Mouse (Mus musculus): ENCODE measurements at regions not wholly inside any gene's neighbourhood (a gene's known extent, or its start where the extent isn't known, plus 50 kb on each side); places are given as distances from the start of the nearest gene placed in this dataset.

- H3ac ChIP-seq (ENCODE audit: control insufficient read depth, insufficient read length) = no peak overlapping the region
- TF ChIP-seq TCF12 (IDR thresholded peaks at IDR 0.05; ENCODE audit: insufficient read depth, poor library complexity, severe bottlenecking) (no peak), REST (IDR thresholded peaks at IDR 0.05; ENCODE audit: insufficient read depth, insufficient read length) (no peak), MAX (IDR thresholded peaks at IDR 0.05; ENCODE audit: low read depth) (no peak), MYOD1 (IDR thresholded peaks at IDR 0.05; ENCODE audit: control insufficient read depth in 1 of 3, insufficient read length in 2 of 3, low read depth in 2 of 3) (no peak), POLR2A (IDR thresholded peaks at IDR 0.05; ENCODE audit: insufficient read length, low read depth) (no peak), USF1 (IDR thresholded peaks at IDR 0.05; ENCODE audit: low read depth) (no peak), TCF3 (IDR thresholded peaks at IDR 0.05; ENCODE audit: insufficient read length, low read depth) (no peak)
- no peak overlapping the region for H3K4me2 ChIP-seq (ENCODE audit: low read depth)
- no peaks in the 10 kb centered on the region for H3K27me3 ChIP-seq (ENCODE audit: control insufficient read depth, insufficient read depth, insufficient read length)
- no peaks in the 10 kb centered on the region for H3K79me2 ChIP-seq (ENCODE audit: control insufficient read depth, insufficient read depth)
- H3K4me3 ChIP-seq = no peak overlapping the region
- no peaks in the 10 kb centered on the region for H3K36me3 ChIP-seq (ENCODE audit: control insufficient read depth, insufficient read depth)
Observed at GRCm38 (mm10) chr17:80831686-80832085, 103.4 kb upstream of the Map4k3 start.

GRCm38 (mm10) chr17:80827896-80828295, 99.6 kb upstream of the Map4k3 start:
- no peak overlapping the region for H3ac ChIP-seq (ENCODE audit: control insufficient read depth, insufficient read length)
- H3K4me3 ChIP-seq = no peak overlapping the region
- no peak overlapping the region for H3K4me2 ChIP-seq (ENCODE audit: low read depth)
- no peaks in the 10 kb centered on the region for H3K79me2 ChIP-seq (ENCODE audit: control insufficient read depth, insufficient read depth)
- H3K27me3 ChIP-seq (ENCODE audit: control insufficient read depth, insufficient read depth, insufficient read length) = no peaks in the 10 kb centered on the region
- TF ChIP-seq CEBPB (IDR thresholded peaks at IDR 0.05; ENCODE audit: insufficient read depth, poor library complexity, severe bottlenecking) = no peak
- no peak for TF ChIP-seq POLR2AphosphoS2 (IDR thresholded peaks at IDR 0.05; ENCODE audit: insufficient read length, low read depth)
- no peak for TF ChIP-seq E2F4 (IDR thresholded peaks at IDR 0.05; ENCODE audit: insufficient read depth)
- TF ChIP-seq REST (IDR thresholded peaks at IDR 0.05; ENCODE audit: insufficient read depth, insufficient read length) = no peak
- no peak for TF ChIP-seq MAX (IDR thresholded peaks at IDR 0.05; ENCODE audit: low read depth)
- TF ChIP-seq MYOG (IDR thresholded peaks at IDR 0.05; ENCODE audit: control insufficient read depth in 1 of 3, insufficient read depth in 1 of 3, insufficient read length in 2 of 3, low read depth in 2 of 3) = no peak
- no peak for TF ChIP-seq POLR2A (IDR thresholded peaks at IDR 0.05; ENCODE audit: insufficient read length, low read depth)
- TF ChIP-seq TCF12 (IDR thresholded peaks at IDR 0.05; ENCODE audit: insufficient read depth, poor library complexity, severe bottlenecking) = no peak
- no peaks in the 10 kb centered on the region for H3K36me3 ChIP-seq (ENCODE audit: control insufficient read depth, insufficient read depth)

- Histone ChIP-seq H3ac (ENCODE audit: control insufficient read depth, insufficient read length) (no peak overlapping the region), H3K27me3 (ENCODE audit: control insufficient read depth, insufficient read depth, insufficient read length) (no peaks in the 10 kb centered on the region), H3K4me2 (ENCODE audit: low read depth) (no peak overlapping the region), H3K4me3 (no peak overlapping the region), H3K36me3 (ENCODE audit: control insufficient read depth, insufficient read depth) (no peaks in the 10 kb centered on the region), H3K79me2 (ENCODE audit: control insufficient read depth, insufficient read depth) (no peaks in the 10 kb centered on the region)
- TF ChIP-seq POLR2A (IDR thresholded peaks at IDR 0.05; ENCODE audit: insufficient read length, low read depth) (no peak), MYOG (IDR thresholded peaks at IDR 0.05; ENCODE audit: control insufficient read depth in 1 of 3, insufficient read depth in 1 of 3, insufficient read length in 2 of 3, low read depth in 2 of 3) (no peak), MAX (IDR thresholded peaks at IDR 0.05; ENCODE audit: low read depth) (no peak), TCF3 (IDR thresholded peaks at IDR 0.05; ENCODE audit: insufficient read length, low read depth) (no peak), E2F4 (IDR thresholded peaks at IDR 0.05; ENCODE audit: insufficient read depth) (no peak), POLR2AphosphoS2 (IDR thresholded peaks at IDR 0.05; ENCODE audit: insufficient read length, low read depth) (no peak), USF1 (IDR thresholded peaks at IDR 0.05; ENCODE audit: low read depth) (no peak), MYOD1 (IDR thresholded peaks at IDR 0.05; ENCODE audit: control insufficient read depth in 1 of 3, insufficient read length in 2 of 3, low read depth in 2 of 3) (no peak), SRF (IDR thresholded peaks at IDR 0.05; ENCODE audit: control insufficient read depth, insufficient read length, low read depth) (no peak), TCF12 (IDR thresholded peaks at IDR 0.05; ENCODE audit: insufficient read depth, poor library complexity, severe bottlenecking) (no peak), REST (IDR thresholded peaks at IDR 0.05; ENCODE audit: insufficient read depth, insufficient read length) (no peak), CEBPB (IDR thresholded peaks at IDR 0.05; ENCODE audit: insufficient read depth, poor library complexity, severe bottlenecking) (no peak)
Observed at GRCm38 (mm10) chr17:80827361-80827760, 99.1 kb upstream of the Map4k3 start.

GRCm38 (mm10) chr17:80825971-80826730, 97.9 kb upstream of the Map4k3 start:
- H3K27me3 ChIP-seq (ENCODE audit: control insufficient read depth, insufficient read depth, insufficient read length) = no peaks in the 10 kb centered on the region
- H3ac ChIP-seq (ENCODE audit: control insufficient read depth, insufficient read length) = no peak overlapping the region
- no peaks in the 10 kb centered on the region for H3K36me3 ChIP-seq (ENCODE audit: control insufficient read depth, insufficient read depth)
- H3K4me3 ChIP-seq = no peak overlapping the region
- no peak overlapping the region for H3K4me2 ChIP-seq (ENCODE audit: low read depth)
- TF ChIP-seq TCF12 (IDR thresholded peaks at IDR 0.05; ENCODE audit: insufficient read depth, poor library complexity, severe bottlenecking) (no peak), E2F4 (IDR thresholded peaks at IDR 0.05; ENCODE audit: insufficient read depth) (no peak), USF1 (IDR thresholded peaks at IDR 0.05; ENCODE audit: low read depth) (no peak), POLR2A (IDR thresholded peaks at IDR 0.05; ENCODE audit: insufficient read length, low read depth) (no peak), MAX (IDR thresholded peaks at IDR 0.05; ENCODE audit: low read depth) (no peak), CEBPB (IDR thresholded peaks at IDR 0.05; ENCODE audit: insufficient read depth, poor library complexity, severe bottlenecking) (no peak), POLR2AphosphoS2 (IDR thresholded peaks at IDR 0.05; ENCODE audit: insufficient read length, low read depth) (no peak), MYOG (IDR thresholded peaks at IDR 0.05; ENCODE audit: control insufficient read depth in 1 of 3, insufficient read depth in 1 of 3, insufficient read length in 2 of 3, low read depth in 2 of 3) (no peak), REST (IDR thresholded peaks at IDR 0.05; ENCODE audit: insufficient read depth, insufficient read length) (no peak), MYOD1 (IDR thresholded peaks at IDR 0.05; ENCODE audit: control insufficient read depth in 1 of 3, insufficient read length in 2 of 3, low read depth in 2 of 3) (no peak), SRF (IDR thresholded peaks at IDR 0.05; ENCODE audit: control insufficient read depth, insufficient read length, low read depth) (no peak), TCF3 (IDR thresholded peaks at IDR 0.05; ENCODE audit: insufficient read length, low read depth) (no peak)
- no peaks in the 10 kb centered on the region for H3K79me2 ChIP-seq (ENCODE audit: control insufficient read depth, insufficient read depth)
